Mouse (Mus musculus): ENCODE measurements around the gene Xndc1.

DNA sequence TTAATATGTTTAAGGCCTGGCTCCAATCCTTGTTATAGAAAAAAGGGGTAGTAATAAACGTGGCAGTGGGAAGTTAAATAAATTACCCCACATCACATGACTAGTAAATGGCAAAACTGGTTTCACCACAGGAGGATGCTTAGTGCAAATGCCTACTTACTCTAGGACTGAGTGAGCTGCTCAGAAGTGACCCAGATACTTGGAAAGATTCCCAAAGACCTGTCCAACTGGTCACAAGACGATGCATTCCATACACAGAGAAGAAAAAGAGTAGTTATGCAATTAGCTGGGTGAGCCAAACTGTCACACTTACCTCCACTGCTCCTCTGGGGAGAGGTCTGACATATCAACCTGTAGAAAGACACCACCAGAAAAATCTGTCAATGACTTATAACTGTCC lies 23.0 kb upstream of the Xndc1 start:
- TF ChIP-seq CTCF (IDR thresholded peaks at IDR 0.05; ENCODE audit: insufficient read depth, low read depth, low read length) (no peak), POLR2A (IDR thresholded peaks at IDR 0.05; ENCODE audit: insufficient read depth, low read depth, low read length) (no peak)
